Mouse (Mus musculus) lung, postnatal 4 days (tissue): ENCODE measurements around the gene Rxra.

Experiments
- DNase-seq, 2 experiments: peaks; one replicate each; pipeline ENCODE4 v3.0.0; 2021

Rxra gene

GRCm38 (mm10) chr2:27764256-27764936 is 88.2 kb downstream of the Rxra start:
- peak in 1 of 2 experiments; percentile 32 for DNase-seq

GRCm38 (mm10) chr2:27764937-27765319 is 88.7 kb downstream of the Rxra start:
- peak; percentile 82 to 92 for DNase-seq

GRCm38 (mm10) chr2:27767773-27768172 is 91.5 kb downstream of the Rxra start:
- peak in 1 of 2 experiments; percentile 62 for DNase-seq

- peak in 1 of 2 experiments; percentile 20 for DNase-seq
Measured at GRCm38 (mm10) chr2:27769701-27770100, 93.5 kb downstream of the Rxra start.

- peak; percentile 51 to 66 for DNase-seq
Measured at GRCm38 (mm10) chr2:27770205-27770604, 94.0 kb downstream of the Rxra start.

GRCm38 (mm10) chr2:27771936-27772335 is 95.7 kb downstream of the Rxra start:
- peak; percentile 90 to 91 for DNase-seq

- DNase-seq, result no peak
Measured at GRCm38 (mm10) chr2:27772841-27773388, 96.7 kb downstream of the Rxra start.

- DNase-seq, result peak; percentile 79 to 91
Measured at GRCm38 (mm10) chr2:27773980-27774730, 97.9 kb downstream of the Rxra start.

- no peak for DNase-seq
Measured at GRCm38 (mm10) chr2:27775006-27775405, 98.8 kb downstream of the Rxra start.

GRCm38 (mm10) chr2:27775625-27776024 is 99.4 kb downstream of the Rxra start:
- peak; percentile 40 to 58 for DNase-seq

GRCm38 (mm10) chr2:27777756-27778155 is 101.5 kb downstream of the Rxra start:
- no peak for DNase-seq

- no peak for DNase-seq
Measured at GRCm38 (mm10) chr2:27778289-27778688, 102.0 kb downstream of the Rxra start.

- peak in 1 of 2 experiments; percentile 70 for DNase-seq
Measured at GRCm38 (mm10) chr2:27779291-27779866, 103.1 kb downstream of the Rxra start.

- DNase-seq, result no peak
Measured at GRCm38 (mm10) chr2:27780162-27780561, 103.9 kb downstream of the Rxra start.

- no peak for DNase-seq
Measured at GRCm38 (mm10) chr2:27785363-27785762, 109.1 kb downstream of the Rxra start.

- peak in 1 of 2 experiments; percentile 31 for DNase-seq
Measured at GRCm38 (mm10) chr2:27785973-27786417, 109.8 kb downstream of the Rxra start.

GRCm38 (mm10) chr2:27791571-27791970 is 115.3 kb downstream of the Rxra start:
- DNase-seq, result no peak

GRCm38 (mm10) chr2:27799018-27799417 is 122.8 kb downstream of the Rxra start:
- DNase-seq, result peak; percentile 39 to 73

- DNase-seq, result no peak
Measured at GRCm38 (mm10) chr2:27801041-27801440, 124.8 kb downstream of the Rxra start.

GRCm38 (mm10) chr2:27802493-27802892 is 126.3 kb downstream of the Rxra start:
- DNase-seq, result peak; percentile 57 to 83

GRCm38 (mm10) chr2:27806691-27807090 is 130.5 kb downstream of the Rxra start:
- DNase-seq, result no peak

GRCm38 (mm10) chr2:27807684-27808083 is 131.4 kb downstream of the Rxra start:
- no peak for DNase-seq

- DNase-seq, result no peak
Measured at GRCm38 (mm10) chr2:27809897-27810296, 133.7 kb downstream of the Rxra start.
